Comparison of ENCODE assay signal across 8 mouse cellular contexts in genomic region chr13:54589996-54590951, GRCm38 (mm10). TPM values are rescaled to one million over a fixed set of nuclear protein-coding genes. Genes with fewer than 3 reads are reported as not detected.
DNase-seq lines count a peak whose midpoint lies in the region; ATAC-seq and TF ChIP-seq lines count a peak whose summit lies in the region.

Nop16 (minus strand) TSS chr13:54590090.
Higd2a (plus strand) TSS chr13:54590207.

- peak; percentile 99 for DNase-seq in MN1 (ENCODE audit: low spot score)
- peak; percentile 99 for DNase-seq in cerebellum, adult 9-10 months
- DNase-seq in hindbrain, embryonic 10.5 days (ENCODE audit: low spot score), result peak; percentile 96
- DNase-seq in layer of hippocampus, adult 9-11 months, result peak; percentile 99
- peak; percentile 99 for DNase-seq in lung, postnatal 0 days (ENCODE audit: low spot score)
- peak; percentile 91 for DNase-seq in ovary, postnatal 14 days (ENCODE audit: low spot score)
- DNase-seq in thymus, postnatal 14 days, result peak; percentile 96

- H3K4me2 ChIP-seq in lung, postnatal 0 days (replicated peaks; ENCODE audit: low read depth, low read length), result peak within 1 kb of the TSS; percentile 78

- H3K4me3 ChIP-seq in hindbrain, embryonic 10.5 days, result peak within 1 kb of the TSS; percentile 86
- peak within 1 kb of the TSS; percentile 77 for H3K4me3 ChIP-seq in lung, postnatal 0 days (ENCODE audit: low read depth, low read length)

- peak within 1 kb of the TSS; percentile 86 for H3K27ac ChIP-seq in hindbrain, embryonic 10.5 days
- H3K27ac ChIP-seq in lung, postnatal 0 days (ENCODE audit: low read length), result peak within 1 kb of the TSS; percentile 87

- no peak for TF ChIP-seq CTCF in lung, postnatal 0 days (IDR thresholded peaks at IDR 0.05)

- no peaks in the 10 kb centered on the region for H3K27me3 ChIP-seq in hindbrain, embryonic 10.5 days (ENCODE audit: insufficient read depth, poor library complexity, severe bottlenecking)
- H3K27me3 ChIP-seq in lung, postnatal 0 days (replicated peaks; ENCODE audit: insufficient read depth, low read length), result no peaks in the 10 kb centered on the region

- no peaks in the 10 kb centered on the region for H3K9me3 ChIP-seq in hindbrain, embryonic 10.5 days
- no peaks in the 10 kb centered on the region for H3K9me3 ChIP-seq in lung, postnatal 0 days (ENCODE audit: low read length)

- peak within 1 kb of the TSS; percentile 69 for H3K9ac ChIP-seq in lung, postnatal 0 days (replicated peaks; ENCODE audit: low read depth)

- peak; percentile 94 for ATAC-seq in frontal cortex, adult (ENCODE audit: low TSS enrichment)
- peak; percentile 99 for ATAC-seq in lung, postnatal 0 days

- WGBS in hindbrain, embryonic 10.5 days, result under 1% methylated on average over 51 of the region's 51 CpGs
- WGBS in lung, postnatal 0 days, result under 1% methylated on average over 51 of the region's 51 CpGs

- no peak for TF ChIP-seq EP300 in lung, postnatal 0 days (IDR thresholded peaks at IDR 0.05)

- peaks cover 26% of the 10 kb centered on the region for H3K4me1 ChIP-seq in hindbrain, embryonic 10.5 days (replicated peaks)
- peaks cover 4% of the 10 kb centered on the region; the same call in 1 of the 2 replicates for H3K4me1 ChIP-seq in lung, postnatal 0 days (ENCODE audit: insufficient read depth, low read depth, low read length)

- peaks cover 48% of the 10 kb centered on the region for H3K36me3 ChIP-seq in hindbrain, embryonic 10.5 days
- peaks cover 4% of the 10 kb centered on the region; the same call in 1 of the 2 replicates for H3K36me3 ChIP-seq in lung, postnatal 0 days (ENCODE audit: insufficient read depth, low read length)

RNA-seq across cellular contexts. Expression of gene Nop16, which starts in this region (rescaled TPM):
- polyA plus RNA-seq in hindbrain, embryonic 10.5 days (2016; fragmentation: Nextera tagmentation; extraction: Ambion mirVana), result 80.8 and 101 TPM in 2 replicates
- 29.4 and 31.0 TPM in 2 replicates for polyA plus RNA-seq in lung, postnatal 0 days (2015; fragmentation: Nextera tagmentation; extraction: Ambion mirVana)

RNA-seq across cellular contexts. Expression of gene Higd2a, which starts in this region (rescaled TPM):
- 163 and 174 TPM in 2 replicates for polyA plus RNA-seq in hindbrain, embryonic 10.5 days (2016; fragmentation: Nextera tagmentation; extraction: Ambion mirVana)
- 243 and 247 TPM in 2 replicates for polyA plus RNA-seq in lung, postnatal 0 days (2015; fragmentation: Nextera tagmentation; extraction: Ambion mirVana)

Comparison
In these comparisons a context has a peak if more than half of its experiments do, and no peak if none do; other contexts are left out.
1. Peak in every context shown above with its lines: DNase-seq, ATAC-seq, H3K4me3 ChIP-seq and H3K27ac ChIP-seq.